Mouse (Mus musculus) heart, adult 2 months (tissue): ENCODE data around the gene Cacng4.

ENCODE experiments used
- CTCF ChIP-seq: fragments of 200-600 bp; IDR thresholded peaks from 2 replicates; pipeline ENCODE4 v1.8.1; 2022; ENCODE audit warnings: antibody characterized with exemption, mild to moderate bottlenecking, moderate library complexity
- EP300 ChIP-seq: fragments of 200-500 bp; IDR thresholded peaks from 2 replicates; pipeline ENCODE4 v1.6.1; 2011; ENCODE audit warnings: low read depth, low read length, control low read depth; ENCODE audit not compliant: insufficient read depth

GRCm38 (mm10) chr11:107731498-107731897 lies 62.9 kb downstream of the Cacng4 start:
- TF ChIP-seq CTCF (no peak), EP300 (no peak)
